Mouse (Mus musculus): ENCODE measurements around the gene Ttc39d. TPM values are rescaled to one million over a fixed set of nuclear protein-coding genes. Genes with fewer than 3 reads are reported as not detected.

The Ttc39d gene
- polyA plus RNA-seq, 1 experiment, result not detected

DNA sequence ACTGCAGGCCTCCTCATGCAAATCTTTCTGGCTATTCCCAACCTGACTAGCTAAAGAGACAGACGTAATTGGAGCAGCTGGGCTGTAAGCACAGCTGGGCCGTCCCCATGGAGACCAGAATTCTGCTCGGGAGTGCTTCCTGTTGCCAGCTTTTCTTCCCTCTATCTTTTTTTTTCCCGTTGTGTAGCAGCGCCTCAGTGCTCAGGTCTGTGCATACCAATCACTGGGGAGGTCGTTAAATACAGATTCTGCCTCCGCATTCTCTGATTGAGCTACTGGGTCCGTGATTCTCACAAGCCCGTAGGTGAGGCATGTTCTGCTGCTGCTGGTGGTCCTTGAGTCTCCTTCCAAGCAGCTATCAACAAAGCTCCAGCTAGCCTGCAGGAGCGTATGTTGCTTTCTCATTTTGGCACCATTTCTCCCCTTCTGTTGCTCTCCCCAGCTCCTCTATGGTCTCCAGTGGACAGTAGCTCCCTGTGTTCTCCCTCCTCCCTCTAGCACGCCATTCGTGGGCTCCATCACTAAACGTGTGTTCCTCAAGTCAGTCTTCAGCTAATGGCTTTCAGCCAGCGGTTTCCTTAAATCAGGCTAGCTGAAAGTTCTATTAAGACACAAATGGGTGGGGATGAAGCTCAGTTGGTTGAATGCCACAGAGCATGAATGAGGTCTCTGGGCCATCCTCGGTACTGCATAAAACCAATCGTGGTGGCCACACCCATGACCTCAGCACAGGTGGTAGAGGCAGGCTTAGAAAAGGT, 38.7 kb upstream of the Ttc39d start:
- TF ChIP-seq CTCF (IDR thresholded peaks at IDR 0.05; ENCODE audit: insufficient read depth, low read depth, low read length) (no peak), POLR2A (IDR thresholded peaks at IDR 0.05; ENCODE audit: insufficient read depth, low read depth, low read length) (no peak)
- WGBS, result 5% methylated on average over 16 of the region's 16 CpGs
- Histone ChIP-seq H3K27ac (ENCODE audit: insufficient read depth, low read depth, low read length) (peak overlapping the region; percentile 83), H3K4me3 (ENCODE audit: insufficient read depth, low read depth, low read length) (peak overlapping the region; percentile 9; the same call in 1 of the 2 replicates), H3K4me1 (ENCODE audit: control insufficient read depth, insufficient read depth, low read length) (peaks cover 25% of the 10 kb centered on the region)

DNA sequence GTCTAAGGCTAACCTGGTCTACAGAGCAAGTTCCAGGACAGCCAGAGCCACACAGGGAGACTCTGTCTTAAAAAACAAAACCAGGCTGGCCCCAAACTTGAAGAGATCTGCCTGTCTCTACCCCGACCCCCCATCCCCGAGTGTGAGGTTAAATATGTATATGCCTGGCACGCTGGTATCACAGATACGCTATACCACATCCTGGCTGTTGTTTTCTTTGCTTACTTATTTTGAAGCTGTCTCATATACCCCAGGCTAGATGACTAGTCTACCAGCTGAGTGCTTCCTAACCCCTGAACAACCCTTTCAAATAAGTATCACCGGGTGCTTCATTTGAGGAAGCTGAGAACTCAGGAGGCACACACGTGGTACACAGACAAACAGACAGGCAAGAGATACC, 37.5 kb upstream of the Ttc39d start:
- WGBS, result 96% methylated on average over 6 of the region's 6 CpGs
- H3K4me1 ChIP-seq (ENCODE audit: control insufficient read depth, insufficient read depth, low read length), result peaks cover 31% of the 10 kb centered on the region
- TF ChIP-seq POLR2A (IDR thresholded peaks at IDR 0.05; ENCODE audit: insufficient read depth, low read depth, low read length) (no peak), CTCF (IDR thresholded peaks at IDR 0.05; ENCODE audit: insufficient read depth, low read depth, low read length) (no peak)
- no peak overlapping the region for H3K27ac ChIP-seq (ENCODE audit: insufficient read depth, low read depth, low read length)
- H3K4me3 ChIP-seq (ENCODE audit: insufficient read depth, low read depth, low read length), result no peak overlapping the region

DNA sequence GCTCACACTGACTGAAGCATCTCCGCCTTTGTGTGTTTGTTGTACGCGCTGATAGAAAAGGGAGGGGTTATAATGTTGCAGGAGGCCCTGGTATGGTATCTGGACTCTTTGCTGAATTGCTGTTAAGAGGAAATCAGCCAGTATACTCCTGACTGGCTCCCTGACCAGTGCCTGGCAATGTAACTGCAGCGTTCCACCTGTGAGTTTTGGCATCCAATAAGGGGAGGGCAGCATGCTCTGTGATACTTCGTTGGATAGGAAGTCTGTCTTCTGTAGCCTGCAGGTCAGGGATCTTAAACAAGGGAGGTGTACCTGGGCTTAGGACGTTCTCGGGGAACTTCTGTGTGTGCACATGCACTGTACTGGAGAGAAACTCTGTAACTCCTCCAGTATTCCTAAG, 36.3 kb upstream of the Ttc39d start:
- 87% methylated on average over 7 of the region's 7 CpGs for WGBS
- H3K4me3 ChIP-seq (ENCODE audit: insufficient read depth, low read depth, low read length), result no peak overlapping the region
- H3K27ac ChIP-seq (ENCODE audit: insufficient read depth, low read depth, low read length), result no peak overlapping the region
- H3K4me1 ChIP-seq (ENCODE audit: control insufficient read depth, insufficient read depth, low read length), result peaks cover 26% of the 10 kb centered on the region
- TF ChIP-seq POLR2A (IDR thresholded peaks at IDR 0.05; ENCODE audit: insufficient read depth, low read depth, low read length), result no peak
- TF ChIP-seq CTCF (IDR thresholded peaks at IDR 0.05; ENCODE audit: insufficient read depth, low read depth, low read length), result no peak

DNA sequence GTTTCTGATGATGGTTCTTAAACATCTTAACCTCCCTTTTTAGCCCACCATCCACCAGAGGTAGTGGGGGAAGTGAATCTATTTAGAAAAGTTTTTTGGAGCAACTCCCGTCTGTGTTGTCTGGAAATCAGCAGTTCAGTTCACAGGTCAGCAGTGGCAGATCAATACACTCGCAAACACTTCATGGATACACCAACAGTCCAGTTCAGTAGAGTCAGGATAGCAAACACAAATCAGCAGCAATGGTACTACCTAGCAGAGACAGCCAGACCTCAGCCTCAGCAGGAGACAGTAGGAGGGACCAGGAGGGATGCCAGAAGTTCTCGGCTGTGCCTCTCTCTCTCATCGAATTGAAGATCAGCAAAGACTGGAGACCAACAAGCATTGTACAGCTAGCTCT, 35.3 kb upstream of the Ttc39d start:
- H3K4me1 ChIP-seq (ENCODE audit: control insufficient read depth, insufficient read depth, low read length), result peaks cover 23% of the 10 kb centered on the region
- TF ChIP-seq POLR2A (IDR thresholded peaks at IDR 0.05; ENCODE audit: insufficient read depth, low read depth, low read length) (no peak), CTCF (IDR thresholded peaks at IDR 0.05; ENCODE audit: insufficient read depth, low read depth, low read length) (no peak)
- H3K4me3 ChIP-seq (ENCODE audit: insufficient read depth, low read depth, low read length), result no peak overlapping the region
- 94% methylated on average over 4 of the region's 4 CpGs for WGBS
- H3K27ac ChIP-seq (ENCODE audit: insufficient read depth, low read depth, low read length), result no peak overlapping the region

DNA sequence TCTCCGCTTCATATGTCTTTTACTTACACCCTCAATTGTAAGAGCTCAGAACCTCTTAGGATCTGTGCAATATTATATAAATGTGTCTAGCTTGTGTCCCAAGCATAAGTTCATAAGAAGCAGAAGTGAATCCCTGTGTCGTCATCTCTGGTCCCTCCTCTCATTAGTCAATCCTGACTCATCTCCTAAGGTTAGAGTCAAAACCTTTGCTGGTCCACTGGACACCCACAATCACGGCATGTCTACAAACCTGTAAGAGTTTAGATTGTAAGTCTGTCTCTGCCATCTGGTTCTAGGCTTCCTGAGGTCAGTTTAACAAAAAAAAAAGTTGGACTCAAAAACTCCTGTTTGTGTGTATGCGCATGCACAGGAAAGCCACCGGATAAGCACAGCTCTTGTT, 34.5 kb upstream of the Ttc39d start:
- H3K4me1 ChIP-seq (ENCODE audit: control insufficient read depth, insufficient read depth, low read length), result peaks cover 18% of the 10 kb centered on the region
- 91% methylated on average over 5 of the region's 5 CpGs for WGBS
- H3K27ac ChIP-seq (ENCODE audit: insufficient read depth, low read depth, low read length), result no peak overlapping the region
- no peak overlapping the region for H3K4me3 ChIP-seq (ENCODE audit: insufficient read depth, low read depth, low read length)
- no peak for TF ChIP-seq POLR2A (IDR thresholded peaks at IDR 0.05; ENCODE audit: insufficient read depth, low read depth, low read length)
- TF ChIP-seq CTCF (IDR thresholded peaks at IDR 0.05; ENCODE audit: insufficient read depth, low read depth, low read length), result no peak

DNA sequence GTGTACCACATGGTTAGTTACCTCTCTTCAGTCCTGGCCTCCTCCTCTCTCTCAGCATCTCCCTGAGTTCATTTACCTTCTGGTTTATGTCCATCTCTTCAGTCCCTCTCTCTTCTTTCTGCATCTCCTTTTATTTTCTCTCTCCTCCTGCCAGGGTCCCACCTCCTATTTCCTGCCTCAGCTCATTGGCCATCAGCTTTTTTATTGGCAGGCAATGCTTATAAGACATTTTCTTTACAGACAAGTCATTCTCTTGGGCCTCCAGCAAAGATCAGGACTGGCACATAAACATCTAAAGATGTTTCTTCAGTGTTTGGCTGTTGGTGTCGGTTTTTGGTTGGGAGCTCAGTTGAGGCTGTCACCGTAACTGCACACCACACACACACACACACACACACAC, 33.6 kb upstream of the Ttc39d start:
- TF ChIP-seq POLR2A (IDR thresholded peaks at IDR 0.05; ENCODE audit: insufficient read depth, low read depth, low read length) (no peak), CTCF (IDR thresholded peaks at IDR 0.05; ENCODE audit: insufficient read depth, low read depth, low read length) (no peak)
- no peak overlapping the region for H3K4me3 ChIP-seq (ENCODE audit: insufficient read depth, low read depth, low read length)
- H3K27ac ChIP-seq (ENCODE audit: insufficient read depth, low read depth, low read length), result no peak overlapping the region
- H3K4me1 ChIP-seq (ENCODE audit: control insufficient read depth, insufficient read depth, low read length), result peaks cover 11% of the 10 kb centered on the region
- 79% methylated on average over 2 of the region's 2 CpGs for WGBS

DNA sequence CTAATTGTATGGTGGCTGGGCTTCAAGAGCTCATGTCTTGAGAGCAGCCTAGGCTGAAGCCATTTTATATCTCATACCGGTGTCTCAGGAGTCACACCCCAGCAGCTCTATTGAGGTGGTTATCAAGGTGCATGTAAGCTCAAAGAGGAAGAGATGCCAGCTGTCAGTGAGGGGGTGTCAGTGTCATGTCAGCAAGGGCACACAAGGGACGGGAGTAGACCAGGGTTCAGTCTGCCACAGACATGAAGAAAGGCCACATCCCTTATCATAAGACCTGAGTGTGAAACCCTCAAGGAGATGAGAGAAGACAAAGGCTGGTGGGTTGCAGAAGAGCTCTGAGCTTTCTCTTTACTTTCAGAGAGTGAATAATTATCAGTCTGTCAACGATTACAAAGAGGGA, 33.1 kb upstream of the Ttc39d start:
- 65% methylated on average over 3 of the region's 3 CpGs for WGBS
- TF ChIP-seq POLR2A (IDR thresholded peaks at IDR 0.05; ENCODE audit: insufficient read depth, low read depth, low read length) (no peak), CTCF (IDR thresholded peaks at IDR 0.05; ENCODE audit: insufficient read depth, low read depth, low read length) (no peak)
- H3K4me3 ChIP-seq (ENCODE audit: insufficient read depth, low read depth, low read length), result no peak overlapping the region
- peaks cover 6% of the 10 kb centered on the region; the same call in 1 of the 2 replicates for H3K4me1 ChIP-seq (ENCODE audit: control insufficient read depth, insufficient read depth, low read length)
- H3K27ac ChIP-seq (ENCODE audit: insufficient read depth, low read depth, low read length), result no peak overlapping the region

DNA sequence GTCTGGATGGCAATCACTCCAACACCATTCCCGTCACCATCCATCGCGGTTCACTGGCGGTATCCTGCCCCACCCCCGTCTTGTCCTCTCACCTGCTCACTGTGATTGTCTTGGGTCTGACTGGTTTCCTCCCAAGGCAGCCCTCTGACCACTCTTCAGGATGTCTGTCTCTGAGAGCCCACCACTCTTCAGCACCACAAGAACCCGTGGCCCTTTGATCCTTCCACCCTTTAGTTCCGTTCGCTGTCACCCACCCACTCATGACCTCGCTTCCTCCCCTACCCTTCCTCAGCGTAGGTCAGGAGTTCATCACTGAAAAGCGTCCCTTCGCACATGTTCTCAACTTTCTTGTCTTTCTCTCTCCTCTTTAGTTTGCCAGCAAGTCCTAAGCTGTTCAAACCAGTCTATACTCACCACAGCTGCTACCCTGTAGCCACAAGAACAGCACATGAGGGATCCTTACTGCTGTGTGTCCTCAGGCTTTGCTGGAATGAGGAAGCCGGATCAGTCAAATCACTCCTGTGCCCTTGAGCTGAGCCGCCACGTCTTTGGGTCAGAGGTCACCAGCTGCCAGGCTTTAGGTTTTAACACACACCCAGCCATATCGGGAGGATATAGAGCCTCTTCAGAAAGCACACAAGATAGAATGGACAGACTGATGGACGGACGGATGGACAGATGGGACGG, 32.4 kb upstream of the Ttc39d start:
- TF ChIP-seq POLR2A (IDR thresholded peaks at IDR 0.05; ENCODE audit: insufficient read depth, low read depth, low read length) (no peak), CTCF (IDR thresholded peaks at IDR 0.05; ENCODE audit: insufficient read depth, low read depth, low read length) (no peak)
- WGBS, result 84% methylated on average over 19 of the region's 19 CpGs
- Histone ChIP-seq H3K4me1 (ENCODE audit: control insufficient read depth, insufficient read depth, low read length) (peaks cover 6% of the 10 kb centered on the region; the same call in 1 of the 2 replicates), H3K4me3 (ENCODE audit: insufficient read depth, low read depth, low read length) (no peak overlapping the region), H3K27ac (ENCODE audit: insufficient read depth, low read depth, low read length) (no peak overlapping the region)

DNA sequence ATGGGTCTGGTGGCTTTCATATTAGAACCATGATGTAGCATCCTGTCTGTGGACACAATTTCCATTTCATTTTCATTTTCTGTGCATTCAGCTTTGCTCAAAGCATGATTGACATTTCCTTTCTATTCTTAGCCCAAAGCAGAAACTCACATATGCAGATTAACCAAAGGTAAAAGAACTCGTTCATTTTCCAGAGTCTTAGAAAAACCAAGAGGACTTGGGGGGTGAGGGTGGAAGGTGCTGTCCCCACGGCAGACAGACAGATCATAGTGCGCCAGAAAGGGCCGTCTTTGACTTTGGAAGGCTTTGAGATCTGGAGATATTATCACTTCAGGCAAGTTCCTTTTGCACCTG, 31.9 kb upstream of the Ttc39d start:
- no peak for TF ChIP-seq POLR2A (IDR thresholded peaks at IDR 0.05; ENCODE audit: insufficient read depth, low read depth, low read length)
- no peak for TF ChIP-seq CTCF (IDR thresholded peaks at IDR 0.05; ENCODE audit: insufficient read depth, low read depth, low read length)
- peaks cover 6% of the 10 kb centered on the region; the same call in 1 of the 2 replicates for H3K4me1 ChIP-seq (ENCODE audit: control insufficient read depth, insufficient read depth, low read length)
- 81% methylated on average over 4 of the region's 4 CpGs for whole genome bisulfite sequencing
- no peak overlapping the region for H3K27ac ChIP-seq (ENCODE audit: insufficient read depth, low read depth, low read length)
- no peak overlapping the region for H3K4me3 ChIP-seq (ENCODE audit: insufficient read depth, low read depth, low read length)
